Mouse (Mus musculus) embryo, embryonic 10.5 days (tissue): ENCODE data around the gene Tmbim6.
A peak's percentile ranks its signal among the peaks of the same experiment; 100 is the strongest.

Experiments used
- DNase-seq: peaks from one replicate; pipeline ENCODE4 v3.0.0-alpha.2; 2015; ENCODE audit warnings: low spot score

Tmbim6 gene

DNA sequence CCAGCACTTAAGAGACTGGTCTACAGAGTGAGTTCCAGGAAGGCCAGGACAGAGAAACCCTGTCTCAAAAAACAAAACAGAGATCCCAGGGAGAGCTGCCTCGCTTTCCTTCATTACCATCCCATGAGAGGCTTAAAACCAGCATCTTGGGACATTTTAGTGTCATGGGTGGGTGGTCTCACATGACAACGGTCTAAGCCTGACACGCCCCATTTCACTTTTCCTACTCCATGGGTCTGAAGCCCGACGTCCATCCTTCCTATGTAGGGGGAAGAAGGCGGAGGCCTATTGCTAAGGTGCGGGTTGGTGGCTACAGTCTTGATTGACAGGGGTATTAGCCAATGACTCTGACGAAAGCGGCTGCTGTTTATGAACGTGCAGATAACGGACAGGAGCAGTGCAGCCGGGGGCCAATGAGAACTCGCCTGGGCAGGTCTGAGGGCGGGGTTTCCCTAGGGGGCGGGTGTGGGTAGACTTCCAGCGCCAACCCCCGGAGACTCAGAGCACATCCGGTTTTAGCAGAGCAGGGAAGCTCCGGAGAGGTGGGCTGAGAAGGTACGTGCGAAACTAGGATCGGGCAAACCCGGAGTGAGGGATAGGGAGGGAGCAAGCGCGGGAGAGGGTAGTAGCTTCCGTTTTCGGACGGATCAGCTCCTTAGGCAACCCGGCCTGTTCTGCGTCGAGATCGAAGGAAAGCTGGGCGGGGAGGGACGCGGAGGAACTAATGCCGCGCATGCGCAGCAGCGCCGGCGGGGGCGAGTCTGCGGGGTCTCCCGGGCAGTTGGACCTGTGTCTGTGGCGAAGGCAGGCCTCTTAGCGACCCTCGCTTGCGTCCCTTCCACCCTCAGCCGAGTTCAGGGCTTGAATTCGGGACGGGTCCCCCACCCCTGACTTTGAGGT, at the start of gene Tmbim6:
Tmbim6 (plus strand) TSS at position 397 of the 900 bp plus-strand sequence.
- DNase-seq, result peak; percentile 100

DNA sequence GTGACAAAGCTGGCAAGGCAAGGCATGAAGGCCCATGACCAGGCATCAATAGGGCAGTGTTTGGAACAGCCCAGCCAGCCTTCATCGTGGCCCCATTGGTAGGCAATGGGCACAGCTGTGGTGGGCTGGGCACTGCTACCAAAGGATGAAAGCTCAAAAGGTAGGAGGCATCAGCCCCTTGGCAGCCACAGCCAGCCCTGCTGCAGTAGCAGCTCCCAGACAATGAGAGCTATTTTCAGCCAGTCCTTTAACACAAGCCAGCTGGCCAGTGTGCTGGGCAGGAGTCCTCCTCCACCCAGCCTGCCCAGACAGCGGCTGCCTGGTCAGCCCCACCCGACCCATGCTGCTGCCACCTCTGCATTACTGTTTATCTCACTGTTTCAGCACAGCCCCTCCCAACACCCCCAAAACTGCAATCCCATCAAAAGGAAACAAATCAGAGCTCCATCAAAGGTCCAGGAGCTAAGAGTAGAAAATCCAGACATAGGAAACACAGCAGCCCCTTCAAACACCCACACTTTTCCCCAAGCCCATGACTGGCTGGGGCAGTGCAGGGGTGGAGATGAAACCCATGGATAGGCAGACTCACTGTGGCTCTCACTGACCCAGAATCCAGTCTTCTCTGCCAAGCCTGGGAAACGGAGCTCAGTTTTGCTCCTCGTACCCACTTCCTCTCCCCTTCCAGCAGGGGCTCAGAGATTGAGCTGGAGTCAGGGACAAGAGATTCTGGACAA, 49.1 kb upstream of the Tmbim6 start:
- DNase-seq, result peak; percentile 40

DNA sequence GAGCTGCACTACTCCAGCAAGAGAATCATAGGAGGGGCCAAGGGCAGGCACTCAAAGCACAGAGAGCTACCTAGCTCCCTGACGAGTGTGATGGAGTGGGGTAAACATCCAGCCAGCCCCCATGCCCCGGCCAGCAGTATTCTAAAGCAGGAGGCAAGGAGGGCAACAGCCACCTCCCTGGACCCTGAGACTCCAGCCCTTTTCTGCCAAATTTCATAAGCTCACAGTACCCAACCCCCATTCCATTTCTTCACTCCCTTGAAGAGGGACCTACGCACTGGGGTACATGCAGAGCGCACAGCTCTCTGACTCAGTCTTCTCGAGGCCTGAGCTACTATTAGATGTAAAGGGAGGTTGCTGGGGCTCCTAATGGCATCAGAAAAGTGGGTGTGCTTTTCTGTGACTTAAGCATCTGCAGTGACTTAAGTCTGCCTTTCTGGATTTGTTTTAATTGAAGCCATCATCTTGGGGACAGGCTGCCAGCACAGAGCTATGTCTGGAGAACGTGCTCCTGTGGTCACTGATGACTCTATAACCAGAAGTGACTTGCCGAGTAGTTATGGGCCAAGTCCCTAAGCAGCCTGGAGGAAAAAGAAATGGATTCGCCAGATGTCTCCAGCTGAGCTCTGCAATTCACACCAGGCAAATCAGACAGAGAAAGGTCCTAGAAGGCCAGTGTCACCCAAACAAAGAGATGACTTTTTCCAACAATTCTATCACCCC, 48.4 kb upstream of the Tmbim6 start:
- DNase-seq, result no peak

DNA sequence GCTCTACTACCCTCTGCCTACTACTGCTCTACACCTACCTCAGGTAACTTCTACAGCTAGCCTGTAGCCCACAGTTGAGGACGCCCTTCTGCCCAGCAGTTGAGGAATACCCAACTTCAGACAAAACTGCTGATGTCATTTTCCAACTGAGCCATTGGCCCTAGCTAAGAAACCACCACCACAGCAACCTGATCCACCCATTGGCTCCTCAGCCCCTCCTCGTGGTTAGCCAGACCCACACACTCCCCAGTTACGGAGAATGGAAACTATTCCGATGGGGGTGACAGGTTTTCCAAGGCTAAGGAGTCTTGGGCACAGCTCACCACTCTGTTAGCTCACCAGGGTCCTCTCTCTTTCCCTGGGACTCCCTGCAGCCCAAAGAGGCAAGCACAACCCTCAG, 47.7 kb upstream of the Tmbim6 start:
- DNase-seq, result no peak

DNA sequence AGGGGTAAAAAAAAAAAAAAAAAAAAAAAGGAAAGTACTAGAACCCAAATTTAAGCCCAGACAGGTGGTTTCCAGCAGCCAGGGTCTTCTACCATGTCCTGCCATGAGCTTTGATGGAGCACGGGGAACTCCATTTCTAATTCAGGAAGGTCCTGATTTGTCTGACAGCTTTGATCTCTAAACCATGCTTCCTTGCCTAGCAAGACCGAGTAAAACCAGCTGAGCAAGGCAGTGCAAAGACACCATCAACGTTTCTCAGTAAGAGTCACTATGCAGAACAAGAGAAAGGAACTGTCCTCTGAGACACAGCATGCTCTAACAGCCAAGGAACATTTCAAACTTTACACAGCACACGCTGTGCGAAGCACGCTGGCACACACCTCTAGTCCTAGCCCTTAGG, 41.1 kb upstream of the Tmbim6 start:
- no peak for DNase-seq

DNA sequence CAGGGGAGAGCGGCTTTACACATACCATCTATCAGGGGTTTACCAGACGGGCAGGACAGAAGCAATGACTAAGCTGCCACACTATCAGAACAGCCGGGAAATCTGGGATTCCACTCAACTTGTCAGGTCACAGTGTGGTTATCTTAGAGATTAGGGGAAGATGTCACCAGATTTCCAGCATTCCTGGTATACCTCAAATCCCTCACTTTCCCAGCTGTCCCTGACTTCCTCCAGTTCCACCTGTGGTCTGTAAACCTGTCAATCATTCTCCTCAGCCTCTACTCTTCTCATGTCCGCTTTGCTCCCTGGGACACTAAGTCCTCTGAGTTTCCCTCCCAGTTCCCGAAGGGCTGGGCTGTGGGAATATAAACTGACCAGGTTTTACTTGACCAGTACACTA, 40.4 kb upstream of the Tmbim6 start:
- no peak for DNase-seq

DNA sequence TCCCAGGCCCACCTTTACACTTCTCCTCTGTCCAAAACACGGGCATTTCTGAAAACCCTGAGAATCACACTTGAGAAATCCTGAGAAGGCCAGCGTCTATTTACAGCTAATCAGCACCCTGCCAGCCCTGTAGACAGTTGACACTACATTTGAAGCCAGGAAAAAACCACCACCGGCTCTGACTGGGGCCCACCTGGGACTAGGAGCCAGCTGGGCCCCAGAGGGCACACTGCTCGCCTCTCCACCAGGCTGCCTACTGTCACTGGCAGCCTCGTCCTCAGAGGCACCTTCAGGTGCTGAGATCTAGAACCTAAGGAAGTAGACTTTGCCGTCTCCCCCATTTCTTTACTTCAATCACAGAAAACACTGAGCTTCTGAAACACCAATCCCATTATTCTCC, 37.0 kb upstream of the Tmbim6 start:
- DNase-seq, result no peak

DNA sequence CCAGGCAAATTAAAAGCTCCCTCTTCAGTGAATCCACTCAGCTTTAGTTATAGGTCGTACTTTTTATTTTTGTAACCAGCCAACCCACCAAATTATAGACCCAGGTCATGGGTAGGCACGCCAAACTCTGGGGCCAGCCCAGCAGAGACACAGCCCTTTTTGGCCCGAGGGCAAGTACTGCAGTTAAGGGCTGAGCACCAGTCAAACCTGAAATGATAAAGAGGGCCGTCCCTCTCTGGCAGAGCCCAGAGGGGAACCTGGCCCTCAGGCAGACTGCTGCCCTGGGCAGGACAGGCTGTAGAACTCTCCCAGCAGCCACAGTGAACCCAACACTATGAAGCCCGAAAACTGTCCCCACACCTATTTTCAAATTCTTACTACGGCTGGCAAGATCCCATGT, 36.2 kb upstream of the Tmbim6 start:
- no peak for DNase-seq

DNA sequence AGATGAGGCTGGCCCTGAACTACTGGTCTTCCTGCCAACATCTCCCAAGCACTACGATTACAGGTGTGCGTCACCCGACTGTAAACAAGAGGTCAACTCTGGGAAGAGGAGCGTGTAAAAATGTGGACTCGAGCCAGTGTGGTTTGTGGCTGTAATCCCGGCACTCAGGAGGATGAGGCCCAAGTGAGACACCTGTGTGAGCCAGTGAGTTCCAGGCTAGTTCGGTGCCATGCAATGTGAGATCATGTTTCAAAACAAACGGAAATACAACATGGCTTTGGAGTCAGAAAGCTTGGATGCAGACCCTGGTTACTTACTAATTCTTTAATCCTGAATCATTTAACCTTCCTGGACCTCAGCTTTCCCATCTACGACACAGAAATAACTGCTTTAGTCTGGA, 33.7 kb upstream of the Tmbim6 start:
- DNase-seq, result no peak

DNA sequence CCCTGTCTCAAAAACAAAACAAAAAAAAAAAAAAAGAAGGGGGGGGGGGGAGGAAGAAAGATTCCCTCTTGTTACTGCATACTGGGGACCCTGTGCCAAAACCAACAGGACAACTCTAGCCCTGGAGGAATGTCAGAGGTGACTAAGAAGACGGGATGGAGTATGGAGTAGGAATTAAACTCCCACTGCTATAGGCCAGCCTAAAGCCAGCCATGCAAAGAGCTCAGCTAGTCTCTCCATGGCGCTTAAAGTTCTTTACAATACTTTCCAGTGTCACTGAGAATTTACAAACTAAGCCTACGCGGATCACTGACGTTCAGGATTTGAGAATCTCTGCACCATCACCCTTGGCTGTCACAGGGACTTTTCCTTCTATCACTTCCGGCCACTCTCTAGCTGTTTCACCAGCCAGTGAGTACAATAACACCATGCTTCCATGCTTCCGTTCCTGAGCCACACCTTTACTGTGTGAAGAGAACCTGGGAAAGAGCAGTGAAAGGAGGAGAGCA, 28.6 kb upstream of the Tmbim6 start:
- DNase-seq, result no peak

DNA sequence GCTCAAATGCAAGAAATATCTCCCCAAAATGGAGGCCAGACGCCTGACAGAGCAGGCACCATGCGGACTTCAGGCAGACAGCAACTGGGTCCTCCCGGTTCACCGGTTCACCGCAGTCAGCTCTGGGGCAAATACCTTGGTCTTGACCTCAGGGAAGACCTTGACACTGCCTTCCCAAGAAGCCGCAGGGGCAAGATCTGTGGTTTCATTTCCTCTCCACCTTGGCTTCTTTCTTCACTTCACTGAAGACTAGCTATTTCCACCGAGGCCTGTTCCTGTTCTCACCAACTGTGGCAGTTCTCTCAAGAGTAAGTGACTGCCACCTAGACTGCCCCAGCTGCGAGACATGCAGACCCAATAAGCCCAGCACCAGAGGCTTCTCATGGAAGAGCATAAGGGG, 27.8 kb upstream of the Tmbim6 start:
- no peak for DNase-seq

DNA sequence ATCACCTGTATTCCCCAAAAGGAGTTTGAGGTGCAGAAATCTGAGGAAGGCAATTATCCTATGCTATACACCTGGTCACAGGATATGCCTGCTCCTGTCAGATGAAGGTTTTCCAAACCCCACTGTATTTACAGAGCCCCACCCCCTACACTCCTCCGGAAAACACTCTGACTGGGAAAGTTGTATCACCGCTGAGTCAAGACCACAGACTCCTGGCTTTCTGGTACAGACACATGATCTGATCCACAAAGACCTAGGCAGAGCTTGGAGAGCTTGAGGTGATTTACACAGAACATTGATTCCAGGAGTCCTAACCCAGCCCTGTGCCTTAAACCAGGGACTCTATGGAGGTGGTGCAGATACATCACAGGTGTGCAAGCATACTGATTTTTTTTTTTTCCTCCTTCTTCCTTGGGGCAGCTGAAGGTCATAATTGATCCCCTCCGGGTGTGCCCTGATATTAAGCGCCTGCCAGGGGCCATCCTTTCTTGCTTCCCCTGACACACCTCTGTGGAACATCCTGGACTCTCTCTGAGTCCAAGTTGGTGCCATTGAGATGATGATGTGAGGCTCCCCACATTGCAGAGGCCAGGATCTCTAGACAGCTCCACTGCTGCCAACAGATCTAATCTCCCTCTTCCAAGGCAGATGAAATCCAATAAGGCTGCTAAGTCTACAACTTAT, 24.0 kb upstream of the Tmbim6 start:
- DNase-seq, result no peak

DNA sequence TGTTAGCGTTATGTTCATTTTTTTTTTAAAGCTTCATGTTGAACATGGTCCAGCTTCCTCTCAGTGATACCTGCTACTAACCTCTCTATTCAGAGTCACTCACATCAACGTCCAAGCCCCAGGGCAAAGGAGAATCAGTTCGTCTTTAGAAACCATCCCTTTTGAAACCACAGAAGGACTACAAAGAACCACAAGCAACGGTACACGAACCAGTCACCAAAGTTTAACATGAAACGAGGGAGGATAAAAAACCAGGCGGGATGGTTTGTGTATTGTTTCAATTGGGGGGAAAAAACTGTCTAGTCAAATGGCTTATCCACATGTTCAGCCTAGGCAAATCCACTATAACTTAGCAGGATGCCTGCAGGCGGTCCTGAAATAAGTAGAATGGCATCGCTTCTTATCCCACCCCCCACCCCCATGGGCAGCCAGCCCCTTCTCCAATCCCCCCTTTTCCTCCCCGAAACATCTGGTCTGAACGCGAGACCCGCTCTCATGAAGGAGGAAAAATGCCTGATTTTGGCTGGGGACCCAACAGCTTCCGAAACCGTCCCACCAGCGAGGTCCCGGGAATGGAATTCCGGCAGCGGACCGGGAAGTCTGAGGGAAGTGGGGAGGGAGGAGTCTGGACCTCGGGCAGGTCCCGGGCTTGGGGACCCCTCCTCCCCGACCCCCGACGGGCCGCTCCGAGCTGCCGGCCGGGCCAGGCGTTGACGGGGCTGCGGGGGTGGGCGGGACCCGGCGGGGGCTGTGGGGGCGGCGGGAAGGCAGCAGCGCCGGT, 23.1 kb upstream of the Tmbim6 start:
- peak; percentile 62 for DNase-seq

DNA sequence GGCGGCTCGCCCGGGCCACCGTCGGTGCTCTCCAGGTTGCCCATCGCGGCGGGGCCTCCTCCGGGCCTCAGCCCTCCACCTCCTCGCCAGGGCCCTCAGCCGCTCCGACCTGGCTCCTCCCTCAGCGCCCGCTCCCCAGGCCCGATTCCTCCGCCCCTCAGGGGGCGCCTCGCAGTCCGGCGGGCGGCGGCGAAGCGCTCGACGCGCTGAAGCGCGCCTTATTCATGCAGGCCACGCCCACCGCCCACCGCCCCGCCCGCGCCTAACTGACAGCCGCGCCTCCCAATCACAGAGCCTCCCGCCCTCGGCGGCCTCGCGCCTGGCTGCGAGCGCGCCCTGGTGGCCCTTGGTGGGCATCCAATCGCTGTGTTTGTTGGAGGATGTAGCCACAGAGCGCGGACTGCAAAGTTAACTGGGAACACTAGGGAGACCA, 22.4 kb upstream of the Tmbim6 start, which contains the start of gene Fmnl3:
Fmnl3 (minus strand) TSS at position 224 of the 433 bp plus-strand sequence.
- peak; percentile 97 for DNase-seq

DNA sequence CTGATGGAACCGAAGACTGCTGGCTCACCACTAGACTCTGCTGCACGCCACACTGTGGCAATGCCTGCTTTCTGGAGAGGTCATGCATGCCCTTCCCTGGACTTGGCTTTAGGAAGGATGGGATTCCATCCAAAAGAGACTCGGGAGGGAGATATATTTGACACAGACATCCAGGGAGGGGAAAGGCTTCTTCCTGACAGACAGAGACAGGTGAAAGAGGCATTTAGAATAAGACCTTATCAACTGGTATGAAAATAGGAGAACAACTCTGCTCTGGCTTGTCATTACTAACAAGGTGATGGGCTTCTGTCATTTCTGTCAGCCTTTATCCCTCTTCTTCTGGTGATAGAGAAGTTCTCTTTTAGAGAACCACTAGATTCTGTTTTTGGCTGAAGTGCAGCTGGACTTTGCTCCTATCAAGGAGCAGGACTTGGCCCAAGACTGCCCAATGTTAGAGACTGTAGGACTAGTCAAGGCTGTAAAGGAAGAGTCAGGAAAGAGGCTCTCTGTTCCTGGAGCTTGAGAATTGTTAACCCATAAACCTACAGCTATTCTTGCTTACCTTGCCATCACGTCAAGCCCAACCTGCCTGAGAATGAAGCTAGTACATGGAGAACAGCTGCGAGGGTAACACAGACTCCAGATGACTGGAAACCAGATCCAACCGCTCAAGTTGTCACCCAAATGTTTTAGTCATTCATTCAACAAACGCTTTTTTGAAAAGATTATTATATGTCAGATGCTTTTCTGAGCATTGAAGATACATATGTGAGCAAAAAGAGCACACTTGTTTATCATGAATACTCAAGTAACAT, 20.9 kb upstream of the Tmbim6 start:
- DNase-seq, result no peak

DNA sequence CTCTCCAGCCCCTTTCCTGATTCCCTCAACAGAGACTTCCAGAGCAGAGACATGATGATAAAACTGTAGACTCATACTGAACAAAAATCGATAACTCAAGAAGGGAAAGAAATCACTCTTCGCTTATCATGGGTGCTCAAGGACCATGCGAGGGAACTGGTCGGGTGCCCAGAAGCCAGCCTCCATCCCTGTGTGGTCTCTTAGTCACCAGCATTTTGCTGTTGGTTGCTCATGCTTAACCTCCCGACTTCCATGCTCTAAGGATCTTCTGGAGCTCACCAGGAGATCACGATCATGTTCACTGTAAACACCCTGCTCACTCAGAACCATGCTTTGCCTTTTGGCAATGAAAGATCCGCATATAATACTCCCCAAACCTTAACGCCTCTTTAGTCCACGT, 19.9 kb upstream of the Tmbim6 start:
- no peak for DNase-seq

DNA sequence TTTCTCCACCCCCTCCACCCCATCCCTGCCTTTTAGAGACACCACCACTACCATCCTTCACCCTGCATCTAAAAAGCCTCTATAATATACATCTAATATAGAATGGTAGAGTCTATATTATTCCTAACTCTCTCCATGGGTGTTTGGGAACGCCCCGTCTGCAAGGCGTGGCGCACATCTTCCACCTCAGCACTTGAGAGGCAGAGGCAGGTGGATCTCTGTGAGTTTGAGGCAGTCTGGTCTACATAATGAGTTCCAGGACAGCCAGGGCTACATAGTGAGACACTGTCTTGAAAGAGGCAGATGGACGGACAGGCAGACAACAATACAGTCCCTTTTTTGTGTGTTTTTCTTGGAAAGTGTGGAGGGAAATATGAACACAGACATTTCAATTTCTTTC, 17.6 kb upstream of the Tmbim6 start:
- no peak for DNase-seq

DNA sequence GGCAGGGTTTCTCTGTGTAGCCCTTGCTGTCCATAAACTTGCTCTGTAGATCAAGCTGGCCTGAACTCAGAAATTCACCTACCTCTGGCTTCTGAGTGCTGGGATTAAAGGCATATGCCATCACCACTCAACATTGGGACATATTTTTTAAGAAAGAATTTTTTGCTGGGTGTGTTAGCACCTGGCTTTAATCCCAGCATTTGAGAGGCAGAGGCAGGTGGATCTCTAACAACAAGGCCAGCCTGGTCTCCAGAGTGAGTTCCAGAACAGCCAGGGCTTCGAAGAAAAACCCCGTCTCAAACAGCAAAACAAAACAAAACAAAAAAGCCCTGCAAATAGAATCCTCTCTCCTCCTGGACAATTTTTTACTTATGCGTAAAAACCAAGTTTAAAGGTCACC, 17.1 kb upstream of the Tmbim6 start:
- no peak for DNase-seq

DNA sequence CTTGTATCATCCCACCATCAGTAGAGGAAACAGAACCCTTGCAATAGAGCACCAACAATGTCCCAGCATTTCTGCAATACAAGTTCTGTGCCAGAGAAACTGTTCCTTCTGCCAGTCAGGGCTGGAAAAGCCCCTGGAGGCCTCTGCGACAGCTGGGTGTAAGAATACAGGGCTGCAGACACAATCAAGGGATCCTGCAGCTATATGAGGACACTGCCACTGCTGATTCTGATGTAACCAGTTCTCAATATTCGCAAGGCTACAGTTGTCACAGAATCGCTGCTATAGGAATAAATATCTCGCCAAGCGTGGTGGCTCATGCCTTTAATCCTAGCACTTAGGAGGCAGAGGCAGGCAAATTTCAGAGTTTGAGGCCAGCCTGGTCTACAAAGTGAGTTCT, 16.4 kb upstream of the Tmbim6 start:
- DNase-seq, result no peak

DNA sequence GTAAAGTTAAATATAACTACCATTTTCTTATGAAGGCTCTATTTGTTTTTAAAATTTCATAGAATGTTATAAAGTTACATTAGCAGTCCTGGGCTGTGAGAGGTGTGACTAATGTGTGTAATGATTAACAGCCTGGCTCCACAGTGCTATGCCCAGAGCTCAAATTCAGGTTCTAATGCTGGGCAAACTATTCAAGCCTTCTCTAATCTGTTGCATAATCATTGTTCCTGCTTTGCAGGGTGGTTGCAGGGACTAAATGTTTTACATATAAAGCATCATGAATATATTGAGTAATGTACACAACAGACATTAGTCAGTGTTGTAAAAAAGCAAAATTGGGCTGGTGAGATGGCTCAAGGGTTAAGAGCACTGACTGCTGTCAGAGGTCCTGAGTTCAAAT, 9.8 kb upstream of the Tmbim6 start:
- no peak for DNase-seq
